Mouse (Mus musculus) gastrocnemius, adult 18-20 months (tissue): ENCODE data around the gene Pmpcb. TPM values are rescaled to one million over a fixed set of nuclear protein-coding genes. Genes with fewer than 3 reads are reported as not detected.
"Not testable (repeated sequence)": the region's sequence is repeated elsewhere in the genome, so short reads cannot be mapped to it uniquely, and the experiment has no call there.

ENCODE experiments used
- DNase-seq: peaks from one replicate; pipeline ENCODE4 v3.0.0; 2021; ENCODE audit warnings: low spot score
- long read RNA-seq, 2 experiments: library from polyadenylated mRNA; stranded (forward); transcript quantifications; one replicate each; pipeline ENCODE4 v2.0.0; 2021
- total RNA-seq, 2 experiments: library from RNA; stranded (reverse); gene quantifications; 2 replicates each; pipeline ENCODE4 v1.2.3; 2021

Gene Pmpcb
- total RNA-seq: 100 to 1,000 TPM; 101 to 113 TPM
- long read RNA-seq, experiment 1, full-length matches to known transcripts: 67 of 76 reads
- long read RNA-seq, experiment 1, partial matches to known transcripts: 5 of 76 reads
- long read RNA-seq, experiment 1, other reads (novel, unspliced or antisense): 4 of 76 reads
- long read RNA-seq, experiment 2, transcript Pmpcb-201 (13 exons, 1,615 nt): major isoform, 40 of 44 reads
- long read RNA-seq, experiment 2, partial matches to known transcripts: 3 of 44 reads
- long read RNA-seq, experiment 2, other reads (novel, unspliced or antisense): 1 of 44 reads

DNA sequence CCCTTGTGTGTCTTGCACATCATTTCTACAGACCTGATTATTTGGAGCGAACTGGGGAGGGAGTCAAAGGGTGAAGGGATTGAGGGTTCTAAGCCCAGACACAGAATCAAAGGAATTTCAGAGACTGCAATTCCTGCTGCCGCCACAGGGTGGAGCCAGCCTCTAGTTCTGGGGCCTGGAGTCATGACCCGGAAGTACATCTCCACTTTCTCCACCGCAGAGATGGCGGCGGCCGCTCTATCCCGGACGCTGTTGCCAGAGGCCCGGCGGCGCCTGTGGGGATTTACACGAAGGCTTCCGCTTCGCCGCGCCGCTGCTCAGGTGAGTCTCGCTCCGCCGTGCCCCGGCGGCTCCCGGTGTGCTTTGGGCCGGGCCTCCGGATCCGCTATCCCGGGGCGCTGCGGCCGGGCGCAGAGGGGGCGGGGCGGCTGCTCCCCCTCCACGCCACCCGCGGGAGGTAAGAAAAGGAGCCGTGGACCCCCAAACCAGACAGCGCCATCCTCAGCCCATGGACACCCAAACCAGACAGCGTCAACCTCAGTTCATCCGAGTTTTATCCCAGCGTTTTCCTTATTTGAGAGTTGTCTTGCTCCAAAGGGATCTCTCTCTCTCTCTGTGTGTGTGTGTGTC lies at the start of gene Pmpcb:
TSS of gene Pmpcb (plus strand) at position 186 of the 630 bp plus-strand sequence.
- peak; percentile 88 for DNase-seq

DNA sequence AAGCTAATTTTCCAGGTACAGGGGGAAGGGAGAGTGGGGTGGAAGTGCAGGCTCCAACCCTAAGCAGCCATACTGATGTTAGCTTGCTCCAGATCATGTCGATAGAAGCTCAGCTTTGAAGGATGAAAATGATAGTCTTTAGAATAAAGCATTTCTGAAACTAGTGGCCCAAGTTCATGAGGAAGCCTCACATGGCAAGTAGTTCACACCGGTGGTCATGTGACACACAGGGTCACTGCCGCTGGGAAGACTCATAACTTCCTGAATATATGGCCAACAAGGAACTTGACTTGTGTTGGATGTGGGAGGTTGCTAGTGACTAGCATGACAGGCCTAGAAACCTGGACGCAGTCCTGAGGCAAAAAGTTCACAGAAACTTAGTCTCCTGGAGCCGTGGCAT lies 44.7 kb upstream of the Pmpcb start:
- no peak for DNase-seq

GRCm38 (mm10) chr5:21693372-21693870 lies 43.5 kb upstream of the Pmpcb start:
- no peak for DNase-seq

DNA sequence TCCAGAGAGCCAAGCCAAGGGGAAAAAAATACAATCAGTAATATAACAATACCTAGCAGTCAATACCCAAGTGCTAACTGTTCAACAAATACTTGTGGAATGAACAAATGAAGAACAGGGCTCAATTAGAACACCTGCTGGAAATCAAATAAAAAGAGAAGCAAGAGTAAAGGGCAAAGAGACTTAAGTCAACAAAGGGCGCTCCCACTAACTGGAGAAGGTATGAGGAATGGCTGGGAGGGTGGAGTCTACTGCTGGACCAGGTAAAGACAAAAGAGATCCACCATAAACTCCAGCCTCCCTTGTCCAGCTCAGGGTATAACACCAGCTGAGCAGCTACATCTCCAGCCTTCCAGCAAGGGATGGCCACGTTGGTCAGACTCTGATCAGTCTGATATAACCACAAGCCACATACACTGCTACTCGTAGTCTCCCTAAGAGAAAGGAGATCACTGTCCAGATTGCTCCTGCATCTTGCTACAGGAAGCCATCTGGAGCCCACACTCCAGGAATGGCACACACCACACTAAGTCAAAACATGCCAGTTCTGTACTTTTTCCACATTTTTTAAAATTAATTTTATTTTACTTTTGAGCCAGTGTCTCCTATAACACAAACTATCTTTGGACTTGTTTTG lies 42.0 kb upstream of the Pmpcb start:
- DNase-seq: no peak

DNA sequence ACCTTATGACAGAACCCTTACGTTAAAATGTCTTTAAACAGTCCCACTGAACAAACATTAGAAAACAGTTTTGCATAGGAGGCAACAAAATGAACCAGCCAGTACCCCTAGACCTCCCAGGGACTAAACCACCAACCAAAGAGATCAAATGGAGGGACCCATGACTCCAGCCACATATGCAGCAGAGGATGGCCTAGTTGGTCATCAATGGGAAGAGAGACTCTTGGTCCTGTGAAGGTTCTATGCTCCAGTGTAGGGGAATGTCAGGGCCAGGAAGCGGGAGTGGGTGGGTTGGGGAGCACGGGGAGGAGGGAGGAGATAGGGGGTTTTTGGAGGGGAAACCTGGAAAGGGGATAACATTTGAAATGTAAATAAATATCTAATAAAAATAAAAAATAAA lies 37.4 kb upstream of the Pmpcb start:
- not testable (repeated sequence) for DNase-seq

DNA sequence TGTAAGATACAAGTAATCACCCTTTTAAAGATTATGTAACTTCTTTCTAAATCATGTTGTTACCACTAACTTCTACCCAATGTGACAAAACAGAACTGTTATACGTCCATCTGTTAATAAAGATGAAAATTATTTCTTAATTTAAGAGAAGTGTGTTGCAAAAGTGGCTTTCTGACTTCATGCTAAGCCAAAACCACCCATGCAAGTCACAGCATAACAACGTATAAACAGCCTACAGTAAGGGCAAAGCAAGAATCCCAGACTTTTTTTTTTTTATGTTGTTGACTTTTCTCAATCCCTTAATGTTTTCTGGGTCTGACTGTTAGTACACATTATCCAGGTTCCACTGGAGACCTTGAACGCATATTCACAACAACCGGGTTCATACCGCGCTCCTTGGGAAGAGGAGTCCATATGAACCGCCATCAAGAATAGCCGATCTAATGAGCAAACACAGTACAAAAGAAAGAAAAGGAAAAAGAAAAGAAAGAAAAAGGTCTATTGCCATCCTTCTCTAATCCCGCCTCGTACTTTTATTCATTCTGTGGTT lies 36.6 kb upstream of the Pmpcb start:
- DNase-seq: no peak

DNA sequence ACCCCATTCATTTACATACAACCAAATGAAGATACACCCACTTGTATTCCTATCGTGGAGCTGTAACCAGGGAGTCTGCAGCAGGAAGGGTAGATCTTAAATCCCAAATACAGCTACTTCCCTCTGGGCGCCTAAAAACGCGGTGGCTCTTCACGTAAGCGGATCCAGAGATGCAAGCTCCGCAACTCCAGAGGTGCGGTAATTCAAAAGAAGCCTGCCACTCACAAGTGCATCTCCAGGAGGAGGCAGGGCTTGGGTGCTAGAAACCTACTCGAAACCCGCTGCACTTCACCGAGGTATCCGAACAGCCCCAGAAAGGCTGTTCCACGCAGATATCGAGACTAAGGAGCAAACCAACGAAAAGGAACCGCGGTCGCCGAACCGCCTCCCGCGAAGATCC lies 36.0 kb upstream of the Pmpcb start:
- DNase-seq: no peak

DNA sequence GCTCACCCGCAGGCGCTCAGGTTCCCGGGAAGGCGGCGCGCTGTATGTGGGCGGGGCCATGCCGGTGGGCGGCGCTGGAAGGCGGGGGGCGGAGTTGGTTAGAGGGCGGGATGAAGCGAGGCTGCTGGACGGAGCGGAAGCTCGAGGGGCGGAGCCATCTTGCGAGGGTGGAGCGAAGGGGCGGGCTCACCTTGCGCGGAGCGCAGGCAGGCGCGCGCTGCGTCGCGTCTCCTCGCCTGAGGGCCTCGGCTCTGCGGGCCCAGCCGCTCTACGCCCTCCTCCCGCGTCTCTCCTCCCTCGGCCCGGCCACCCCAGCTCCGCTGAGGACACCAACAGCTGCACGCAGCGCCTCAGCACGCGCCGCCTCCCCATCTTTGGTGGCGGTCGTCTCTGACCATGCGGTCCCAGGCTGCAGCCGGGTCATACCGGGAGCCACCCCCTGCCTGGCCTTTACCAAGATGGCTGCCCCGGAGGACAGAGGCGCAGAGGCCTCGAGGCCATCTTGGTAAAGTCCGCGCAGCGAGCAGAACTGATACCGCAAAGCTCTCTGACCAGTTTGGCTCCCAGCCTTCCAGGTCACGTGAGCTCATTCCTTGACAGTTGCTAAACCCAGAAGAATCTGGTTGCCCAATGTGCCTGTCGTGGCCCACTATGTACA lies 35.5 kb upstream of the Pmpcb start, which contains the start of gene Napepld:
TSS of gene Napepld (minus strand) at position 46 of the 658 bp plus-strand sequence.
- DNase-seq: peak; percentile 99

DNA sequence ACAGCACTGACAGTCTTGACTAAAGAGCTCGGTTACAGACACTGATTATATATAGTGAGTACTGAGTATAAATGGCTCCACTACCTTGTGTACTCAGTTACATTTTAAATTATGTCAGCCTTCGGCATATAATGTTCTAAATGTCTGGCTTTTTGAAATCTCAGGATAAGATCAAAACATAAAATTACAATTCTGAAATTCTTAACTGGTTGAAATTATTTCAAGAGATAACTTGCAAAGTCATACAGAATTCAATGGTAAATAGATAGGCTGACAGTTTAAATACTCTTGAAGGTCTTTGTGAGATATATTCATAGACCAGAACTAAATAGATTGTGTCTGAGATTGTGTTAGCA lies 35.0 kb upstream of the Pmpcb start:
- no peak for DNase-seq

DNA sequence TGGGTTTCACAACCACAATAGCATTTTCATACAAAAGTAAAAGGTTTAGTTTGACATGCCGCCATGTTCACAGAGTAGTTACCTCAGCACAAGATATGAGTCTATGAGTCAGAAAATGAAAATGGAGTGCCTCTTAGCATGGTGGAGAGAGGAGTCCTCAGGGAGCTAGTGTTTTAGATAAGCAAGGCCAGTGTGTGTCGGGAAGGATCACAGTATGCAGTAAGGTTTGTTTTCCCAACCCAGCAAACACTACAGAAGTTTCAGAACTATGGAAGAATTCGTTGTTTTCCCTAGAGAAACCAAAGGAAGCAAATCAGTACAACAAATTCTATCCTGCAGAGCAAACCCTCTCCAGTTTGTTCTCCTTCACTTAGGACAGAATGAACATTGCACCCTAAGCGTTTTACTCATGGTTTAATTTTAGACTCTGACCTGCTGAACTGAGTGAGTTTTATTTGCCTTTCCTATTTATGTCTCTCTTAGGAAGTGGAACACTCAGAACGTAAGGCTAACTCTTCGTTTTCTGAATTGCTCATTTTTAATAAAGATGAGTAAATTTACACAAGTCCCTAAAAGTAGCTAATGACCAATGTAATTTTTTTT lies 34.0 kb upstream of the Pmpcb start:
- DNase-seq: peak; percentile 37

GRCm38 (mm10) chr5:21703708-21704107 lies 33.2 kb upstream of the Pmpcb start:
- DNase-seq: no peak

- DNase-seq: no peak
These were observed 30.4 kb upstream of the Pmpcb start for GRCm38 (mm10) chr5:21706546-21706945.

GRCm38 (mm10) chr5:21708011-21708410 lies 28.9 kb upstream of the Pmpcb start:
- not testable (repeated sequence) for DNase-seq

- no peak for DNase-seq
These were observed 24.7 kb upstream of the Pmpcb start for GRCm38 (mm10) chr5:21712127-21712715.

DNA sequence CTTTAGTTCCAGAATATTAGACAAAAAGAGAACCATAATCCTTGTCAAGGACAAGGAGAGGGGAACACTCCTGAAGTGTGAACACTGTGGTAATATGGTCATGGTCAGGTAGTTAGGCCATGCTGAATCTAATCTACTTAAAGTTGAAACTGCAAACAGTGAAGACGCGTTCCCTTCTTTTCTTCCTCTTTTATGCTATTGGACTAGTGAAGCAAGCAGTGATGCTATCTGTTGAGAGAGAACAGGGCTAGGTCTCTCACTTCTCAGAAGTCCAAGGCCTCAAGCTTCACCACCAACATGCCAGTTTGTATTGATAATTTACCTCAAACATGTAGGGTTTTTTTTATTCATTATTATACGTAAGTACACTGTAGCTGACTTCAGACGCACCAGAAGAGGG lies 22.5 kb upstream of the Pmpcb start:
- DNase-seq: no peak

DNA sequence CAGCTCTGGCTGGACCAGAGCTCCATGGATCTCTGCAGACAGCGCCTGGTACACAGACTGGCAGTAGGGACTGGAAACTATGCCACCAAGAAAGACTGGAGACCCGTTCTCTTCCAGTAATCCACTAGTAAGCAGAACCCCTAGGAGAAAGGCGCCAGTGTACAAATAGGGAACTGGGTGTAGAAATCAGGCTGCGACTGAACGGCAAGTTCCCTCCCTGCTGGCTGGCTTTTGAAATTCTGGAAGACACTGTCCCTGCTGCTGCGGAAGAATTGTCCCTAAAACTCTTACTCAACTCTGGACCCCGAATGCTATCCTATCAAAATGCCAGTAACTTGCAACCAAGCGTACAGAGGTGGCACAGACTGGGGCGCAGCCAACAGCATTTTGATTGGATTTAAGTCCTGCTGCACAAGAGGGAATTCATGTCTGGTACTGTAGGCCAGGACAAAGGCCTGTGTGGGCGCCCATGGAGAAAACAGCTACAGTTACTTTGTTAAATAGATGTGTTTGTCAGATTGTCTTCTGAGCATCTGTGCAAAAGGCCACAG lies 19.7 kb upstream of the Pmpcb start:
- DNase-seq: no peak

DNA sequence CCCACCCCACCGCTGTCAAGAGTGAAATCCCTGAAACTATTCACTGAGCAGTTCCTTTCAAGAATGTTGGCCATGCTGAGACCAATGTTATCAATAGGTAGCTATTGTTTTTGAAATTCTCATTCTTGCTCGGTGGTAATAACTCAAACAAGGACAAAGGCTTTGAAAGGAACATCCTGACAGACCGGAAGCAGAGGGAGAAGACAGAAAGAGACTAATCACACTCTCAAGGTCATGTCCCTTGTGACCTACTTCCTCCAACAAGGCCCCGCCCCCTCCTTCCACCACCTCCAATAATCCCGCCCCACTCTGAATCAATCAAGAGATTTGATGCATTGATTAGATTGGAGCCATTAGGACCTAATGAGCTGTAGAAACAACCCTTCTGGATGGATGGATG lies 18.4 kb upstream of the Pmpcb start:
- no peak for DNase-seq

GRCm38 (mm10) chr5:21719209-21719608 lies 17.7 kb upstream of the Pmpcb start:
- no peak for DNase-seq

- DNase-seq: no peak
These were observed 12.5 kb upstream of the Pmpcb start for GRCm38 (mm10) chr5:21724427-21724826.

DNA sequence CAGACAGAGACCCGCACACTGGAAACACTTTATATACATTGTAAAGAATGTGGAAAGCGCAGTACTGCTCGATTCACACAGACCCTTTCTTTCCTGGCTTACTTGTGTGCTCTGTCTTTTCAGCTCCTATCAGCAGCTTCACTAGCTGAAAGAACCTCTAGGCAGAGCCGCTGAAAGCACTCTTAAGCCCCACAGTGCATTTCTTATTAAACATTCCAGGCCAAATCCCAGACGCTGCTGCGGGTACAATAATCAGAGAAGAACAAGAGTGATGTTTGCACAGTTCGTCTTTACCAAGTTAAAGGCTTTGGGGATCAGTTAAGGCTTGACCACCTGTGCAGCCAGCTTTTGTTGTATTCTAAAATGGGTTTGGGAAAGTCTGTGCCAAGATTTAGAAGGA lies 12.1 kb upstream of the Pmpcb start:
- no peak for DNase-seq

DNA sequence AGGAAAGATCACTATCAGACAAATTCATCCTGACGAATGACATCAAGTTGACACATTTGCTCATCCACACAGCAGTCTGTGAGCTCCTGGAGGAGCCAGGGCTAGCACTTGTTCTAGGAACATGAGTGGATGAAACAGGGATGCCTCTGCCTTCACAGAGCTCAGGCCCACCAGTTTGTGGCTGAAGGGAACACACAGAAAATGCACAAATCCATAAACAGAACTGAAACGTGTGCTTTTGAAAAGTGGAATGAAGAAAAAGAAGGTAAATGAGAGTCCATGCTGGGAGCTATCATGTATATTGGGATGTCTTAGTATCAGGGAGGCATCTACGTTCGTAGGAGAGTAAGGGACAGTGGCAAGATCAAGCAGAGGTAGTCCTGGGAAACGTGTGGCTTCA lies 7.8 kb upstream of the Pmpcb start:
- DNase-seq: no peak
